Mouse (Mus musculus) bone marrow macrophage, adult 2 months (primary cell): Measurements from ENCODE around the gene Etv5. TPM values are rescaled to one million over a fixed set of nuclear protein-coding genes. Genes with fewer than 3 reads are reported as not detected.

Source experiments
- H3K27ac ChIP-seq: 2 replicates; pipeline ENCODE4 v1.5.1; 2012; ENCODE audit warnings: low read depth, low read length; ENCODE audit not compliant: insufficient read depth
- H3K4me1 ChIP-seq: 2 replicates; pipeline ENCODE4 v1.6.1; 2012; ENCODE audit warnings: low read length; ENCODE audit not compliant: control insufficient read depth, insufficient read depth
- H3K4me3 ChIP-seq: 2 replicates; pipeline ENCODE4 v1.5.1; 2012; ENCODE audit warnings: mild to moderate bottlenecking, low read length, moderate library complexity; ENCODE audit not compliant: insufficient read depth
- CTCF ChIP-seq: IDR thresholded peaks from 2 replicates; pipeline ENCODE4 v1.5.1; 2012; ENCODE audit warnings: low read depth, mild to moderate bottlenecking, low read length, moderate library complexity
- POLR2A ChIP-seq: IDR thresholded peaks from 2 replicates; pipeline ENCODE4 v1.6.1; 2012; ENCODE audit warnings: mild to moderate bottlenecking, low read depth, low read length, borderline replicate concordance
- polyA plus RNA-seq: library from polyadenylated mRNA; stranded (reverse); fragments of >200 nt; gene quantifications from 2 replicates; pipeline ENCODE4 v1.2.4, GENCODE M21; 2012; ENCODE audit not compliant: missing spikeins, insufficient read depth, insufficient read length

Etv5 gene
- polyA plus RNA-seq, 1 experiment = 19.3 TPM

GRCm38 (mm10) chr16:22353639-22354038 lies 85.9 kb downstream of the Etv5 start:
- Histone ChIP-seq H3K27ac (no peak overlapping the region), H3K4me3 (no peak overlapping the region), H3K4me1 (peaks cover 19% of the 10 kb centered on the region)
- no peak for TF ChIP-seq CTCF

GRCm38 (mm10) chr16:22351194-22351593 lies 88.3 kb downstream of the Etv5 start:
- TF ChIP-seq CTCF (no peak), POLR2A (no peak)
- Histone ChIP-seq H3K4me3 (no peak overlapping the region), H3K4me1 (peaks cover 9% of the 10 kb centered on the region), H3K27ac (no peak overlapping the region)

DNA sequence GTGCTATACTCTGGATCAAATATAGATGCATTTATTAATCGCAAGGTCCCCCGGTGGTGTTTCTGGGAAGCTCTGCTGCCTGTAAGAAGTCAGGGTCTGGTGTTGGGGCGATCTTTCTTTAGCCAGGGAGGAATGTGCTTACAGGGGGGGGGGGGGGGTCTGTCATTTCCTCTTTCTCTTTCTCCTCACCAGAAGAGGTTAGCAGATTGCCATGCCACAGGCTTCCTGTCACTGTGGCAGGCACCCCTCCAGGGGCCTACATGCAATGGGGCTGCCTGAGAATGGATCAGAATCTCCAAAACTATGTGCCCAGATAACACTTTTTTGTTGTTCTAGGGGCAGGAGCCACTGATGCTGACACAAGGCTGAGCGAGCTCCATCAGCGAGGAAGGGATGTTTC lies 89.7 kb downstream of the Etv5 start:
- Histone ChIP-seq H3K4me1 (peaks cover 9% of the 10 kb centered on the region), H3K27ac (peak overlapping the region; percentile 26; the same call in 1 of the 2 replicates), H3K4me3 (no peak overlapping the region)
- TF ChIP-seq CTCF = no peak
- TF ChIP-seq POLR2A = no peak

DNA sequence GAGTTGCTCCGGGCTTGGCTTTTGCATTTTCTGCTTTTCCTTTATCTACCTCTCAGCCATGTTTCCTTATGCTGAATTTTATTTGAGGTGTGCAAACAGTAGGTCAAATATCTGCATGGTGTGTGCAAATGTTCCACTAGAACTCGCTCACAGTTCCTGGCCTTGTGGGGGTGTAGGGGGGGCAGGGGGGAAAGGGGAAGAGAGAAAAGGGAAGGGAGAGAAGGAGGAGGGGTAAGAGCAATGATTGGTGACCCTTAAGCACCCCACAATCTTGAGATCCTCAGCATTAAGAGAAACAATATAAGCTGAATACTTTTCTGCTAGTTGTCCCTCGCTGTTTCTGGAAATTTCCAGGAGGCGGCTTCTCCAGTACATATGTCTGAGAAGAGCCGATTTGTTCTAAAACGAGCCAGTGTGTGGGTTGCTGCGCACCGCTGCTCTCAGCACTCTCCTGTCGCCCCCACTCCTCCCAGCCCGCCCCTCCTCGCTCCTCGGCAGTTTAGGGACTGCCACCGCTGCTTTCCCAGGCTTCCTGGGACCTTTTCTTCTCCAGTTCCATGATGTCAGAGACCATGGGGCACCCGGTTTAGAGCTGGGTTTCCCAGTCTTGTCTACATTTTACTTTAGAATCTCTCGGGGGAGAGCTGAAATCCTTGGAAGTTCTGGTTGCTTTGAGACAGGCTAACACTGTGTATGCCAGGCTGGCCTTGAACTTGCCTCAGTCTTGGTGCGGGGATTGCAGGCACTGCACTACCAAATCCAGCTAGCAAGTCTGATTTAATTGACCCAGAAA lies 90.8 kb downstream of the Etv5 start:
- no peak overlapping the region for H3K27ac ChIP-seq
- H3K4me3 ChIP-seq = no peak overlapping the region
- H3K4me1 ChIP-seq = peaks cover 9% of the 10 kb centered on the region
- TF ChIP-seq CTCF (no peak), POLR2A (no peak)

- Histone ChIP-seq H3K27ac (no peak overlapping the region), H3K4me1 (peaks cover 9% of the 10 kb centered on the region), H3K4me3 (no peak overlapping the region)
- TF ChIP-seq POLR2A = no peak
- TF ChIP-seq CTCF = no peak
These were observed 91.5 kb downstream of the Etv5 start for GRCm38 (mm10) chr16:22348014-22348413.

DNA sequence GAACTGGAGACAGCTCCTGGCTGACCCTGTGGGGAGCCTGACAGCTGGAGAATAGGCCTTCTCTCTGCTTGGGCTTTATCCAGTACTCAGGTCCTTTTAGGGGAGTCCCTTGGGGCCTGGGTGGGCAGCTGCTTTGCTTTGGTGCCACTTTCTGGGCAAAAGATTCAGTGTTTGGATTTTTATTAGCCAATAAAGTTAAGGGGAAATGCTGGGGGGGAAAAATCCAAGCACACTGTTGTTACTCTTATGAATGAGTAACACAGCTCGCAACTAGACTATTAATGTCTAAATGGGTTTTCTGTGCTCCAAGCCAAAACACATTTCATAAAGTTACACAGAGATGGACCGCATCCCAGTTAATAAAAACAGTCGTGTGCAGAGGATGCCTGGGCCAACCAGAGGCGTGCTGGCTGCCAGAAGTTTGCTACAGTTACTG lies 98.3 kb downstream of the Etv5 start:
- H3K27ac ChIP-seq = no peak overlapping the region
- no peak for TF ChIP-seq POLR2A
- TF ChIP-seq CTCF = no peak
- no peak overlapping the region for H3K4me3 ChIP-seq
- no peaks in the 10 kb centered on the region for H3K4me1 ChIP-seq

GRCm38 (mm10) chr16:22335781-22336180 lies 103.7 kb downstream of the Etv5 start:
- TF ChIP-seq POLR2A (no peak), CTCF (no peak)
- peaks cover 2% of the 10 kb centered on the region for H3K4me1 ChIP-seq

More at GRCm38 (mm10) chr16:22335781-22336180, 103.7 kb downstream of the Etv5 start:
- H3K27ac ChIP-seq = no peak overlapping the region
- H3K4me3 ChIP-seq = no peak overlapping the region

Other genes with a start within 250 kb of the Etv5 start
- gene Tra2b, start 173.7 kb downstream of the Etv5 start, polyA plus RNA-seq = 98.3 and 106 TPM in 2 replicates
- 2.1 and 2.3 TPM in 2 replicates for gene Dgkg, start 217.5 kb upstream of the Etv5 start, polyA plus RNA-seq